Mouse (Mus musculus) frontal cortex, postnatal 14 days (tissue): ENCODE measurements around the gene Alg14.

ENCODE experiments used
- DNase-seq, 2 experiments: peaks; one replicate each; pipeline ENCODE4 v3.0.0; 2022; ENCODE audit warnings: low spot score in 2 of 2

The Alg14 gene

DNA sequence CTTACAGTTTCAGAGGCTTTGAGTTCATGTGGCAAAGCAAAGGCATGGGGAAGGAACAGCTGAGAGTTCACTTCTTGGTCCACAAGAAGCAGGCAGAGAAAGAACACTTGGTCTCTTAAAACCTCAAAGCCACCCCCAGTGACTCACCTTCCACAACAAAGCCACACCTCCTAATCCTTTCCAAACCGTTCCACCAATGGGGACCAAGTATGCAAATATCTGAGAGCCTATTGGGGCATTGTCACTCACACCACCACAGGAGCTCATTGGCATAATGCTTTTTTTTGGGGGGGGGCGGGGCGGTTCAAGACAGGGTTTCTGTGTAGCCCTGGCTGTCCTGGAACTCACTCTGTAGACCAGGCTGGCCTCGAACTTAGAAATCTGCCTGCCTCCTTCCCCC is 77.0 kb downstream of the Alg14 start:
- DNase-seq = no peak

- DNase-seq = no peak
Measured at GRCm38 (mm10) chr3:121369517-121369916, 77.9 kb downstream of the Alg14 start.

DNA sequence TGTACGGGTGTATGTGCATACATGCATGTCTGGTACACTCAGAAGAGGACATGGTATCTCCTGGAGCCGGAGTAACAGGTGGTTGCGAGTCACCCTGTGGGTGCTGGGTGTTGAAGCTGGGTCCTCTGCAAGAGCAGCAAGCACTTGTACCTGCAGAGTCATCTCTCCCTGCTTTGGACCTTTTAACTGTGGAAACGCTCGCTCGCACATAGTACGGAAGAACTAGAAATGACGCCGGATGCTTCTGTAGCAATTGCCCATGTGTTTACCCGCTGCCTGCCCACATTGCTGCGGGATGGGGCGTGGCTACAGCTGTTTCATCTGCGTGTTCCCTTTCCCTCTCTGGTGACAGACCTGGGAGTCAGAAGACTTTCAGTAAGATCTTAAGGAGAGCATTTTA is 78.7 kb downstream of the Alg14 start:
- DNase-seq = no peak

DNA sequence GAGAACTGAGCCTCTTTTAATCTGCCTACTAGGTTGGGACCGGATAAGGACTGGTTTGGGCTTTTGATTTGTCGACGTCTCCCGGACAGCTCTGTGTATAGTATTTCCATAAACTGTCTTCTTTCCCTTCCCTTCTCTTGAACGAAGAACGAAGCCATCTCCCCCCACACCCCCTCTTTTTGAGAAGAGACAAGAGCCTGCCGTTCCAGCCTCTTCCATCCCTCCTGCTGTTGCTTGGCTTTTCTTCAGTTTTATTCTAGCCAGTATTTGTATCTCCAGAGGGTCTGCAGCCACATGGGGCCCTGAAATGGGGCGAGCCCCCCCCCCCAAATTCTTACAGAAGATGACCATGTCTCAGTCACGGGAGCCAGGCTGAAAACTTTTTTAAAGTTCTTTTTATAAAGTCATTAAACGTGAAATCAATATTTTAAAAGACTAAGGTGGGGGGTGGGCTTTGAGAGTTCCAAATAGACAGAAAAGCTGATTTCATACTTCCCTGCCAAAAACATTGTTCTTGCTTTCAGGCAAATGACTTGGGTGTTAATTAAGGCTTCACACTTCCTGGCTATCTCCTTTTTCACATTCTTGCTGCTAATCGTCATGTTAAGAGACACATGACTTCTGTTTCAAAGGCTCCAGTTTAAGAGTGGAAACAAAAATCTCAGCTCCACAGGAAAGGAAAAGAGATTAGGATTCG is 79.4 kb downstream of the Alg14 start:
- no peak for DNase-seq

DNA sequence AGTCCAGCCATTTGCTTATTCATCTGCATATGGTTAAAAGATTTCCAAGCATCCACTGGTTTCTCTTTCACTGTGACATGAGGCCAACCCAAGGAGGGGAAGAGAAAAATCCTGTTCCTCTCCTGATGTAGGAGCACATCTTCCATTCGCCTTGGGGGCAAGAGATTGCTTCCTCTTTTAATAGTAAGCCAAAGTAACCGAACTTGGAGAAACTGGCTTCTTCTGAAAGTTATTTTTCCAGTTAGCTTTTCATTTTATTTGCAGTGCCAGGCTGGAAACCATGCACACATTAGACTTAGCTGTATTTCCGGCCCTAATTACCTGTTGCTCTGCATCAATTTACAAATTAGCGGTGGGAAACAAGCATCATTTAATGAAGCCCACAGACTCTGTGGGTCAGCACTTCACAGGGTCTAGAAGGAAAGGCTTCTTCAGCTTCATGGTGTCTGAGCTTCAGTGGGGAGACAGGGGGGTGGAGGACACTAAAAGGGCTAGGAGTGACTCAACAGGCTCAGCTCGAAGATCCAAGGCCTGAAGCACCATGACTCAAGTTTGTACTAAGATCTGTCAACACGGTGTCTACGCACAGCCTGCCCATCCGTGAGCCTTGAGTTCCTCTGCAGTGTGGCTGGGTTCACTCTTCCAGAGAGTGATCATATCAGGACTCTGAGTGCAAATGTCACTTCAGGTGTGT is 80.1 kb downstream of the Alg14 start:
- DNase-seq = no peak

DNA sequence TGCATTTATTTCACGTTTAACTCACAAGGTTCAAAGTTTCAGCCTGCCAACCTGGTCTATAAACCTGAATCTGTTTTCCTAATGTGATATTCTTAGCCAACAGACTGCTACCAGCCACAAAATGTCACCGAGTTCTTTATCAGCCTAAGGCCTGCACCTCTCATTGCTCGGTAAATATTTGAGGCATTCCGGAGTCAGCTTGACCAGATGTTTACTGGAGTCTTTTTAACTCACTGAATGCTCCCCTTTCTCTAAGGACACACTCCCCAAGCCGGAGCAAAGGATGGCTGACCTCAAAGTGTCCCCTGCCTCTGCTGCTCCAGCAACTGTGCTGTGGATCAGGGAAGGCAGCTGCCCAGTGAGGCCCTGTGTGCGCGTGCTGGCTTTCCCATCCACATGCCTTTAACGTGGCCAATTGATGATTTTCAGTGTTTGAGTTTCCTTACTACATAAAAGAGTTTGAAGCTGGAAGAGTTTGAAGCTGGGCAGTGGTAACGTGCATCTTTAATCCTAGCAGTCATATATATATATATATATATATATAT is 82.4 kb downstream of the Alg14 start:
- DNase-seq = no peak

DNA sequence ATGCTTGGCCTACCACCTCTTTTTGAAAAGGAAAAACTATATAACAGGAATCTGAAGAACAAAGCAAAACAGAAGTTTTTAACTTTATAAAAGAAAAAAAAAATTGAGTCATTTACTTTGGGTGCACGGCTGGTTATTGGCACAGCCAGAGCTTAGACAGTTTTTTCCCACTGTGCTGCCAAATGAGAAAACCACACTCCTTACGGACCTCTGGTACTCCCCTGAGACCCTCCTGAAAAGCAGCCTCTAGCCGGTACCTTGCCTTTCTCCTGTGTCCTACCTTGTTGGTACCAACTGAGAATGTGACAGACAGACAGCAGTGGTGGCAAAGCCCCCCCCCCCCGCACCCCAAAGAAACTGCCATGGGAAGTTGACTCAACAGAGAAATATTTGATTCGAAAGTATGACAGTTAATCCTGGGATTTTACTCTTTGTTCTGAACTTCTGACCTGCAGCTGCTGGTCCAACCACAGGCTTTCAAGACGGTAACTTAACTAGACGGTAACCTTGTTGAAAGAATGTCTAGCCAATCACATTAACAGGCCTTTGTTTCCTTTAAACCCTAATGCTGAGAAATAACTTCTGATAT is 84.1 kb downstream of the Alg14 start:
- DNase-seq = no peak

- DNase-seq = no peak
Measured at GRCm38 (mm10) chr3:121378708-121379612, 87.4 kb downstream of the Alg14 start.

DNA sequence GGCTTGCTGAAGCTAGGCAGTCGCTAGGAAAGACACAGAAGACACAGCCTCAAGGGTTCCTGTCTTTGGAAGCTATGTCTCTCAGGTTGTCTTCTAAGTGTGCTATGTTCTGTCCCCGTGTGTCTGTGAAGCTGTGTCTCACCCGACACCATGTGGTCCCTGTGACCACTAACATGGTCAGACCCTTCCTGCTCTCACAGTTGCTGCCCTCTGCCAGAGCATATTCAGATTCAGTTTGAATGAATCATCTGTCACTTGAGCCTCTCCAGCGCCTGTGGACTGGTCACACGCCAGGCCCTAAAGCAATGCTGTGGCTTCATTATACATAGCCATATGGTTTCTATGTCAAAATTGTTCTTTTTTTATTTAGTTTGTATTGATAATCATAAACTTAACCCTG is 88.1 kb downstream of the Alg14 start:
- no peak for DNase-seq

DNA sequence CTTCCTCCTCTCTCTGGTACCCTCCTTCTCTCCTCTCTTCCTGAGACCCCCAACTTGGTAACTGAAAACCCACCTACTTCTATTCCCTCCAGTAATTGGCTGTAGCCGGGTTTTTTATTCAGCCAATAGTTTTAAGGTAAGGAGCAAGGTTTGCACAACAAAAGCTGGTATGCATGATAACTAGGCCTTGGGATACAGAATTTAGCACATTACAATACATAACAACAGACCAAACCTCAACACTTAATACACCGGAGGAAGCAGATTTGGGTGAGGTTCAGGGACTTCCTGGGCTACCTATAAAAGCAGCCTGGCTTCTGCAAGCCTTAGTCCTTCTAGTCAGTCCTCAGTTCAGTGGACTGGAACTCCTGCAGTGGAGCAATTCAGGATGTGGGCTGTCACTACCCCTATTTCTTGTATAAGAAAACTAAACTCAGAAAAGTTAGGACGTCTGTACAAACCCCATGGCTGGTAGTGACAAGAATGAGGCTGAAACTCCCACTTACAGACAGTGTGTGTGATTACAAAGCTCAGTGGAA is 96.0 kb downstream of the Alg14 start:
- no peak for DNase-seq

DNA sequence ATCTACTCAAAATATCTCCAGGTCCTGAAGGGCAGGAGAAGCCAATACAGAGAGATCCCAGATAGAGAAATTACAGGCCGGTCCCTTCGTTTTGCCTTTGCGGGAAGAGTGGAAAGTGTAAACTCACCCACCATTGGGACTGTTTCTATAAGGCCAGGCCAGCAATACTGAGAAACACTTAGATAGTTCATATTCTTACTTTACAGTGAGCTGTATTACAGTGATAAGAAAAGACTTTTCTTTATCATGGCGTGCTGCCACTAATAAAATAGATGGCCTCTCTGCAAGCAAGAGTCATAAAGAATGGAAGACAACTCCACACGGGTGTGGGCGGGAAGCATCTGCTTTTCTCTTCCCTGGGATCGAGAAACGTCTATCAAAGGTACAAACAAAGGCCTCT is 97.8 kb downstream of the Alg14 start:
- no peak for DNase-seq

DNA sequence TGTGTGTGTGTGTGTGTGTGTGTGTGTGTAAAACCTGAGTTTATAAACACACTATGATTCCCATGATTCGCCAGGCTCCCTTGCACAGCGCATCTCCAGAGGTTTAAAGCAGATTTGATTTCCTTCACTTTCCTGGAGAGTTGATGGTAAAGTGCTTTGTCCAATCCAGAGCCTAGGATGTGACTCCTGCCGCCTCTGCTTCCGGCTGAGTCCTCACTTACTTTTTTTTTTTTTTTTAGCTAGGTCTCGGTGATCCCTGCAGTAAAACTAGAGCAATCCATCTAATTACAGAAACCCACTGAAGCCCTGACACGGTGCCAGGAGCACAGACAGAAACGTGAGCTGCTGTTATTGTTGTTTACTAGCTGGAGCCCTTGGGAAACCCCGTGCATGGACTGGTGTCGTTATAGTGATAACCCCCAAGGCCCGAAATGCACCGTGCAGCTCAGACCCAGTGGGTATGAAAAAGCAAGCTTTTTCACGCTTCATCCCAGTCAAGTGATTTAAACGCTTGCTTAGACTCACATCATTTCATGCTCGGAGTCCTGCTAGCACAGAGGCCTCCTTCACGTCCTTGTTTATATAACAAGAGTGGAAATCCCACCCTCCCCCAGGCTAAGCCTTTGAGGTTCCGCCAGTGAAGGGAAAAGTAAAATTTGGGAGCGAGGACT is 98.4 kb downstream of the Alg14 start:
- DNase-seq = peak in 1 of 2 experiments; percentile 8

DNA sequence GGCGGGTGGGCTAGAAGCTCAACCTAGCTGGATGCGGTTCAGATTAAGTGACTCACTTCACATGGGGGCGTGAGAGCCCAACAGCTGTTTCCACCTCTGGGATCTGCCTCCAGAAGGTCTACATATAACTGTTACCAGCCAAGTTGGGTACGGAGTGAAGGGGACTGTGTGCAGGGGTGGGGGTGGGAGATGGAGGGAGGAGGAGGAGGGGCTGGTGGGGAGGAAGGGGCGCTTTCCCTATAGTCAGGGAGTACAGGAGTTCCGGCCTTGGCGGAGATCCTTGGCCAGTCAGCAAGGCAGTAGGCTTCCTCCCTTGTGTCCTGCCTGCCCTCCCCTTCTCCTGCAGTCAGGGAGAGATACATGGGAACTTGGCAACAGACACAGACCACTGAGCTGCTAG is 99.2 kb downstream of the Alg14 start:
- DNase-seq = no peak

- DNase-seq = no peak
Measured at GRCm38 (mm10) chr3:121395588-121396295, 104.2 kb downstream of the Alg14 start.

DNA sequence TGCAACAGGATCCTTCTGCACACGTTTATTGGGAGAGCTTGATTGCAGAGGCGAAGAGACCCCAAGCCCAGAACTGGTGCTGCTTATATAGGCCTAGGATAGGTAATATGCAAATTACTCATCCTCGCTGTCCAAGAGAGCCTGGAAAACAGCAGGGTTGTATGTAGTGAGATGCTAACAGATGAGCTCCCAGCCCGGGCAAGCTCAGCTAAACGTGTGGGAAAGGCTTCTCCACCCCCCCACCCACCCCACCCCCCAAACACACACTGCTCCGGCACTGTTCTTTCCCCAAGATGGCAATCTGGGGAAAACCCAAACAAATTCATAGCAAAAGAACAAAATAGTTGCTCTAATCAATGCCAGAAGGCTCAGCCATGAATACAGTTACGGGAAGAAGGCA is 105.0 kb downstream of the Alg14 start:
- no peak for DNase-seq

DNA sequence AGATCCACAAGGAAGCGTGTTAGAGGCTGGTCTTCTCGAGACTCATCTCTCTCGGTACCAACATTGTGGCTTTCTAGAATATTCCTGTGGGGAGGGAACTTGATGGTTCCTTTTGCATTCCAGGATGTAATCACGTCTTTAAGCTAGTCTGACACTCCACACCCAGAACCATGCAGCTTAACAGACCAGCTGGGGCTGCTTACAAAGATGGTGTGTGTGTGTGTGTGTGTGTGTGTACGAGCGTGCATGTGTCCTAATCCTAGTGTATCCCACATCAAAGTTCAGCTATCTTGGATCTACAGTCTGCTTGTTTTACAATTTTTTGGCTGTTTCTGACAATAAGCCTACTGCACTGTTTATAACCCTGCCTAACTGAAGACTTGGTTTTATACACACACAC is 105.4 kb downstream of the Alg14 start:
- DNase-seq = no peak

- DNase-seq = no peak
Measured at GRCm38 (mm10) chr3:121401384-121401783, 109.8 kb downstream of the Alg14 start.

DNA sequence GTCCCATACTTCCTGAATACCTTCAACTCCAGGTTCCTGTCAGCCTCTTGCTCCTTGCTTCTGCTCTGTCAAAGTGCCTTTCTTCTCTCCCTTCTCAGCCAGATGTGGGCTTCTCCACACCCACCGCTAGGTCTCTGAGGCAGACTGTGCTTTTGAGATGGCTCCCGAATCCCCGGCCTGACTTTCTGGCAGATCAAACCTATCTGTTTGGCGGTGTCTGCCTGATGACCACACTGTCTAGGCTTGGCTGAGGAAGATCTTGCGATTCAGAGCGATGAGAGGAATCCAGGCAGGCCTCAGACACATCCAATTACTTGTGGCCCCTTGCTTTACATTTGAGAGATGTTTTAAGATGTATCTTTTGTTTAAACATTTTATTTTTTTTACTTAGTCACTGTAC is 110.5 kb downstream of the Alg14 start:
- DNase-seq = no peak

DNA sequence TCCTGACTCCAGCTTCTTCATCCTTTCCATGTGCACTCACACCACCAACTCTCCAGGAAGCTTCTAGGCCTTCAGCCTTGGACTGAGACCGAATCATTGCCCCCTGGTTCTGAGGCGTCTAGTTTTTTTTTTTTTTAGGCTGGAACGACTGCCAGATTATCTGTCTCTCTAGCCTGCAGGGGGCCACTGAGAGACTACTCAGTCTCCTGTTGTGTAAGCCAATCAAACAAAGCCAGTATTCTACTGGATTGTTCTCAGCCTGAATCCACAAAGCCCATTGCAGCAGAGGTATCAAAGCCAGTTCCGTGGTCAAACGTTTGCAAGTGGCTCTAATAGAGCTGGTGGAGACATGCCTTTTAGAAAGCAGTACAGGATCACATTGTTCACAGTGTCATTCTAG is 111.9 kb downstream of the Alg14 start:
- DNase-seq = no peak

DNA sequence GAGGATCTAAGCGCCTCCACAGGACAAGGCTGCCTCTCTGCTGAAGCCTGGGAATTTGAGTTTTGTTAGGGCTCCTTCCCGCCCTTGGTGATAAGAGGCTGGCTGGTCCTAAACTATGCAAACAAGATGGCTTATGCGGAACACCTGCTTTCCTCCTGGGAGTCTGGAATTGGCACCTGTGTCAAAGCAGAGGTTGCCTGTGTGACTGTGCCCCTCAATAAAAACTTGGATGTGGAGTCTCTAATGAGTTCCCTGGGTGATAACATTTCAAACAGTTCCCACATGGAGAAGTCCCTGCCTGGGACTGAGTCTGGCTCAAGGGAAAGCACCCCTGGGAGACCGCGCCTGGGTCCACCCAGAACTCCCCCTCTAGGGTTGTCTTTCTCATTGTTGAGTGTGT is 113.5 kb downstream of the Alg14 start:
- no peak for DNase-seq
